Mouse (Mus musculus) heart, embryonic 13.5 days (tissue): ENCODE data around the gene Aebp2. TPM values are rescaled to one million over a fixed set of nuclear protein-coding genes. Genes with fewer than 3 reads are reported as not detected.
"Not testable (repeated sequence)": the region's sequence is repeated elsewhere in the genome, so short reads cannot be mapped to it uniquely, and the experiment has no call there.

Source experiments
- ATAC-seq: fragments of 200-750 bp; cut with Nextera tagmentation; 2 replicates; pipeline ENCODE4 v1.8.0; 2017; ENCODE audit warnings: moderate TSS enrichment; ENCODE audit not compliant: insufficient number of reproducible peaks, low FRiP score, low TSS enrichment; ENCODE audit errors: extremely low read depth
- H3K27ac ChIP-seq: fragments of 300-500 bp; sonication (generic); replicated peaks from 2 replicates; pipeline ENCODE4 v1.5.1; 2015; ENCODE audit warnings: moderate library complexity, mild to moderate bottlenecking, inconsistent platforms
- H3K27me3 ChIP-seq: fragments of 300-500 bp; sonication (generic); replicated peaks from 2 replicates; pipeline ENCODE4 v1.6.1; 2015; ENCODE audit warnings: mild to moderate bottlenecking, inconsistent platforms
- H3K36me3 ChIP-seq: fragments of 300-500 bp; sonication (generic); 2 replicates; pipeline ENCODE4 v1.6.1; 2015; ENCODE audit warnings: mild to moderate bottlenecking, inconsistent platforms
- H3K4me1 ChIP-seq: fragments of 300-500 bp; sonication (generic); 2 replicates; pipeline ENCODE4 v1.6.1; 2015; ENCODE audit warnings: inconsistent platforms
- H3K4me2 ChIP-seq: fragments of 300-500 bp; sonication (generic); 2 replicates; pipeline ENCODE4 v1.6.1; 2015; ENCODE audit warnings: inconsistent platforms, mild to moderate bottlenecking, moderate library complexity
- H3K4me3 ChIP-seq: fragments of 300-500 bp; sonication (generic); 2 replicates; pipeline ENCODE4 v1.5.1; 2015; ENCODE audit warnings: moderate library complexity, mild to moderate bottlenecking, inconsistent platforms
- H3K9ac ChIP-seq: fragments of 300-500 bp; sonication (generic); 2 replicates; pipeline ENCODE4 v1.6.1; 2015; ENCODE audit warnings: inconsistent platforms, mild to moderate bottlenecking, moderate library complexity
- H3K9me3 ChIP-seq: fragments of 300-500 bp; sonication (generic); 2 replicates; pipeline ENCODE4 v1.6.1; 2016; ENCODE audit warnings: inconsistent platforms
- WGBS: fragments of 180-500 bp; shearing (Covaris S2); methylation state at CpG from one replicate; pipeline ENCODE4 v1.1.7; 2015; ENCODE audit warnings: mixed read lengths; 5-methylcytosine and 5-hydroxymethylcytosine counted together
- polyA plus RNA-seq: library from polyadenylated mRNA; unstranded; fragments of >200 nt; fragmentation: Nextera tagmentation; extraction: Ambion mirVana; gene quantifications from 2 replicates; pipeline ENCODE4 v1.2.1, GENCODE M21; 2015

Gene Aebp2
- polyA plus RNA-seq, 1 experiment from 2014 or later = 7.2 TPM

DNA sequence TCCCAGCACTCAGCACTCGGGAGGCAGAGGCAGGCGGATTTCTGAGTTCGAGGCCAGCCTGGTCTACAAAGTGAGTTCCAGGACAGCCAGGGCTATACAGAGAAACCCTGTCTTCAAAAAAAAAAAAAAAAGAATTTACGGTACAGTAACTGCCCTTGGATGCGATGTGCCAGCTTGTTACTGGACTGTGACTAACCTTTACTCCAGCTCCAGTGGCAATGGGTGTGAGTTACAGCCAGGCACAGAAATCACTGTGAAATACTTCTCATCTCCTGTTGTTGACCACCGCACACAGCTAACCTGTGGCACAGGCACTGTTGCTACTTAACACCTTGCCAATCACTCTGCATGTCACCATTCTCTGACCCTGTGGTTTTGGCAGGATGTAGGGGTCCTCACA is 26.9 kb upstream of the Aebp2 start:
- H3K4me3 ChIP-seq, H3K4me1 ChIP-seq, ATAC-seq, H3K9me3 ChIP-seq, H3K4me2 ChIP-seq, H3K9ac ChIP-seq, H3K27ac ChIP-seq, H3K27me3 ChIP-seq: not testable (repeated sequence)
- H3K36me3 ChIP-seq = peaks cover 69% of the 10 kb centered on the region
- WGBS = 87% methylated on average over 6 of the region's 6 CpGs

DNA sequence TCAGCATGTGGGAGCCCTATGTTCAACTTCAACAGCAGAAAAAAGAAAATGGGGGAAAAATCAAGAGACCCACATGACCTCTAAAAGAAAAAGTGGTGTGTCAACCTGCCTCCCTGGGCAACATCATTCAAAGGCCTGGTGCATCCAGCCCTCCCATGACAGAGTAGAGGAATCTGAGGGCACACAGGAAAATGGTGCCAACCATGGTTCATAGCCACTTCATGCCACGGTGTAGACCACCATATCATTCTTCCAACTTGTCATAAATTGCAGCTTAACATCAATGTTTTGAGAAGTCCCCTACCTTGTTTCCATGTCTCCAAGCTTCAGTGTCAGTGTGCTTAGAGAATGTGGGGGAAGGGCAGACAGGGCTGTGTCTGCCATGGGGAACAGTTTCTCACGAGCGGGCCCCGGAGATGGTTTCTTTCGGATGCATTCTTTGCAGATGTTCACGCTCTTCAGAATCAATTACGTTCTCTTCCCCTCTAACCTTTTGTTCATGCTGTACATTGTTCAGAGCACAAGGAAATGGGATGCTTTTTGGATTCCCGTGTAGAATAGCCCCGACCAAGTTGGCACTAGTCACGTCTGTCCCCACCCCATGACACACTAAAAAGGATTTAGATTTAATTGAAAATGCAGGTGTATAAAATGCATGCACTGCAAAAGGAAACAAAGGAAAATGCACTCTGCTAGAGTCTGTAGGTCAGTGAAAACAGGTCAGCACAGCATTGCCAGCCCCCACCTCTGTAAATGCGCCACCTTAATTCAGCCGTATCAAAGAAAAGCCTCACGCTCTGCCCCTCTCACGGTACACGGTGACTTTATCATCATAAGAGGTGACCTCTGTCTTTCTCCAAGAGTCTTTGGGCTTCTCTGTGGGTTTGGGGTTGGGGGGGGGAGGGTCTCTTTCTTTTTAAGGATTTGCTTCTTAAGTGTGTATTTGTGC is 24.8 kb upstream of the Aebp2 start:
- ATAC-seq = no peak

DNA sequence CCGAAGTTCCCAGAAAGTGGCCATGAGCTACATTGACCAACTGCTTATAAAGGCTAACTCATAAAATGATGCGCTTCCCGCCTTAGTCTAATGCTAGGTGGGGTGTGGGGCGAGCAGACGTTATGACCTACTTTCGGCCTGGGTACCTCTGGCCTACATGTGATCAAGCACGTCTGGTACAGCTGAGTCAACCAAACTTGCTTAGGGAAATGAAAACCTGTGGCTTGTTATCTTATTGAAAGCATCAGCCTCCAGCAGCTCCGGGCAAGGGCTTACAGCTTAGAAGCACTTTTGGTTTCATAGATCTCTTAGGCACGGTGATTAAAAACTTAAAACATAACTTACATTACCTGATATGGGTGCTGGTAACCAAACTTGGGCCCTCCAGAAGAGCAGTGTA is 23.9 kb upstream of the Aebp2 start:
- Histone ChIP-seq H3K9ac (no peak overlapping the region), H3K4me2 (no peak overlapping the region), H3K4me1 (no peaks in the 10 kb centered on the region; the same call in 1 of the 2 replicates), H3K27ac (no peak overlapping the region), H3K36me3 (peaks cover 41% of the 10 kb centered on the region), H3K27me3 (no peaks in the 10 kb centered on the region), H3K4me3 (no peak overlapping the region), H3K9me3 (no peaks in the 10 kb centered on the region)
- WGBS = 88% methylated on average over 9 of the region's 9 CpGs
- no peak for ATAC-seq

More for the DNA sequence above, 24.8 kb upstream of the Aebp2 start:
- WGBS = 85% methylated on average over 15 of the region's 15 CpGs
- Histone ChIP-seq H3K36me3 (peaks cover 50% of the 10 kb centered on the region), H3K9ac (no peak overlapping the region), H3K4me3 (no peak overlapping the region), H3K27ac (no peak overlapping the region), H3K27me3 (no peaks in the 10 kb centered on the region), H3K4me1 (no peaks in the 10 kb centered on the region), H3K4me2 (no peak overlapping the region), H3K9me3 (no peaks in the 10 kb centered on the region)

DNA sequence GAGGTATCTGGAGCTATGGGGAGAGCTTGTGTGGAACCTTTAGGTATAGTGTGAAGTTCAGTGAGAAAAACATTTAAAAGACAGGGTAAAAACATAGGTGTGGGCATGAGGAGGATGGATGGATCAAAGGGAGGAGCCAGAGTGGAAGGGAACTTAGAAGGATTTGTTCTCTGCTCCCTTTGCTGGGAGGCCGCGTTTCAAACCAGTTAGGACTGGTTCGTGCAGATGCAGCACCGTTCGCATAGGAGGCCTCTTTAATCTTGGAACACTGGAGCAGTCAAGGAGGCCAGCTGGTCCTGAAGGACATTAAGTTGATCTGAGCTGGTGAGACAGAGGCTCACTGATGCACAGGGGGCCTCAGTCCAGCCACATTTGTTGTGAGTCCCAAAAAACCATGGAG is 23.1 kb upstream of the Aebp2 start:
- Histone ChIP-seq H3K4me1 (no peaks in the 10 kb centered on the region; the same call in 1 of the 2 replicates), H3K9me3 (no peaks in the 10 kb centered on the region), H3K4me3 (no peak overlapping the region), H3K9ac (no peak overlapping the region), H3K27ac (no peak overlapping the region), H3K4me2 (no peak overlapping the region), H3K27me3 (no peaks in the 10 kb centered on the region), H3K36me3 (peaks cover 33% of the 10 kb centered on the region)
- 79% methylated on average over 5 of the region's 5 CpGs for WGBS
- no peak for ATAC-seq

DNA sequence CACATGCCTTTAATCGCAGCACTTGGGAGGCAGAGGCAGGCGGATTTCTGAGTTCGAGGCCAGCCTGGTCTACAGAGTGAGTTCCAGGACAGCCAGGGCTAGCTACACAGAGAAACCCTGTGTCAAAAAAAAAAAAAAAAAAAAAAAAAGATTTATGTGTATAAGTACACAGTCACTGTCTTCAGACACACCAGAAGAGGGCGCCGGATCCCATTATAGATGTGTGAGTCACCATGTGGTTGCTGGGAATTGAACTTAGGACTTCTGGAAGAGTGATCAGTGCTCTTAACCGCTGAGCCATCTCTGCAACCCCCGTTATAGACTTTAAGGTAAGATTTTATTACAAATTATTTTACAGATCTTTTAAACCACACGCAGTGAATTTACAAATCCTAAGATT is 21.8 kb upstream of the Aebp2 start:
- H3K9me3 ChIP-seq, H3K4me1 ChIP-seq, H3K27ac ChIP-seq, H3K4me3 ChIP-seq, H3K4me2 ChIP-seq, H3K9ac ChIP-seq, ATAC-seq, H3K27me3 ChIP-seq: not testable (repeated sequence)
- peaks cover 22% of the 10 kb centered on the region for H3K36me3 ChIP-seq
- 83% methylated on average over 8 of the region's 8 CpGs for WGBS

DNA sequence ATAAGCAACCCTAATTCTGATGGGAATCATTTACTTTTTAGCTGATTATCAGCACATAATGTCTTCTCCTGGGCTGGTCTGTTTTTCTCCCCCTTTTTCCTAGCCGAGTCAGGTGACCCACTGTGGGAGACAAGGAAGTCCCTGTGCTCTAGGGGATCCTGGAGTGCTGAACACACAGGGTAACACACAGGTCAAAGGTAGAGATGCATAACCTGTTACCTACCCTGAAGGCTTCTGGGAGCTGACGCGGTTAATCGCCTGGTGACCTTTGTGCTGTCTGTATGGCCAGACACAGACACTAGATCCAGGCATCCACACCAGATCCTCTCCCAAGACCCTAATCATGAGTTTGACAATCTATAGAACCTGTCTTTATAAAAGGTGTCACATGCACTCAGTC is 21.3 kb upstream of the Aebp2 start:
- peaks cover 17% of the 10 kb centered on the region for H3K36me3 ChIP-seq
- no peak overlapping the region for H3K4me3 ChIP-seq
- WGBS = 82% methylated on average over 4 of the region's 4 CpGs
- H3K9me3 ChIP-seq = no peaks in the 10 kb centered on the region
- H3K4me2 ChIP-seq = no peak overlapping the region
- no peaks in the 10 kb centered on the region; the same call in 1 of the 2 replicates for H3K4me1 ChIP-seq
- H3K27me3 ChIP-seq = no peaks in the 10 kb centered on the region
- no peak overlapping the region for H3K27ac ChIP-seq
- no peak overlapping the region for H3K9ac ChIP-seq
- no peak for ATAC-seq

DNA sequence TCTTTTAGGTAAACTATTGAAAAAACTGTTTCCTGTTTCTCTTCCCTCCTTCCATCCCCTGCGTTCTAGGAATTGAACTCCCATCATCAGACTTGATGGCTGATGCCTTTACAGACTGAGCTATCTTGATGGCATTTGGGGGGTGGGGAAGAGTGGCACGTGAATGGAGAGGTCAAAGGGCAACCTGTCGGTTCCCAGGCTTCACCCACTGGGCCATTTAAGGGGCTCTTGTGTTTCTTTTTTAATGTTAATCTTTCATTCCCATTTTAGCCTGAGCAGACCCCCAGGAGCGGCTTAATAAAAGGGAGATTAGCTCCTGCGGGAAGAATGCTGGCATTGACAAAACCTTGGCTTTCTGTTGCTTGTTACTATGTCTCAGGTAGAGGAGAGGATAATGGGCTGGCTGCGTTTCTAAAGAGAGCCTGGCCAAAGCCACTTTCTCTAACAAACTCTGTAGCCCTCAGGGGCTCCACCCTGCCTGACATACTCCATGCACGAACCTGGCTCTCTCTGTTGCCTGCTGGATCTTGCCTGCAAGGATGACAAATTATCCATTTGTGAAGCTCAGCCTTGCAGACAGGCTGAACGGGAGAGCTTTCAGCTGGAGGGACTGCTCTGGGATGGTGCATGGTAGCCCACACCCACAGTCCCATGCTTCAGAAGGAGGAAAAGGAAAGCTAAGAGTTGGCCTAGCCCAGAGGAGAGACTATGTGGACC is 19.1 kb upstream of the Aebp2 start:
- Histone ChIP-seq H3K4me3 (no peak overlapping the region), H3K4me1 (no peaks in the 10 kb centered on the region; the same call in 1 of the 2 replicates), H3K36me3 (no peaks in the 10 kb centered on the region), H3K27me3 (no peaks in the 10 kb centered on the region), H3K9me3 (no peaks in the 10 kb centered on the region), H3K9ac (no peak overlapping the region), H3K4me2 (no peak overlapping the region), H3K27ac (no peak overlapping the region)
- no peak for ATAC-seq
- 31% methylated on average over 8 of the region's 8 CpGs for whole genome bisulfite sequencing

DNA sequence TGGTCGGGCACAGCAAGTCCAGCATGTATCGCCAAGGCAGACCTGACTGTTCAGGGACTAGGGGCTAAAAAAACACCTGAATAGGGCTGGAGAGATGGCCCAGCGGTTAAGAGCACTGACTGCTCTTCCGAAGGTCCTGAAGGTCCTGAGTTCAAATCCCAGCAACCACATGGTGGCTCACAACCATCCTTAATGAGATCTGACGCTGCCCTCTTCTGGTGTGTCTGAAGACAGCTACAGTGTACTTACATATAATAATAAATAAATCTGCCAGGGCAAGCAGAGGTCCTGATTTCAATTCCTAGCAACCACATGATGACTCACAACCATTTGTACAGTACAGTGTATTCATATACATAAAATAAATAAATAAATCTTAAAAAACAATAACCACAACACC is 17.3 kb upstream of the Aebp2 start:
- H3K4me3 ChIP-seq, H3K27me3 ChIP-seq, H3K9ac ChIP-seq, H3K9me3 ChIP-seq, H3K4me2 ChIP-seq, ATAC-seq, H3K36me3 ChIP-seq, H3K4me1 ChIP-seq, H3K27ac ChIP-seq: not testable (repeated sequence)
- 88% methylated on average over 5 of the region's 5 CpGs for WGBS

DNA sequence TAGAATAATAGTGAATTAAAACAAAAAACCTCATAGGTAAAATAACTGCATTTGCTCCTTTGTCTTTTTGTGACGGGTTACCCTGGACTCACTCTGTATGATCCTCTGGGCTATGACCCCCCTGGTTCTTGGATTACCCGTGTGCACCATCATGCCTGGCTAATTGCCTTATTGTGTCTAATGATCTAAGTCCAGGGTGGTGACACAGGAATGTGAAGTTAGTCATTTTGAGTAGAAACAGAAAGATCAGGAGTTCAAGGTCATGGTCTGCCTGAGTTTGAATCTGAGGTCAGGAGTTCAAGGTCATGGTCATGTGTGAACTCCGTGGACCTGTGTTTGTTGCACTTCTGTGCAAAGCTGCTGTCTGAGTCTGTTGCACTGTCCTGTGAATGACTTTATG is 16.7 kb upstream of the Aebp2 start:
- H3K36me3 ChIP-seq = no peaks in the 10 kb centered on the region
- H3K4me1 ChIP-seq = no peaks in the 10 kb centered on the region; the same call in 1 of the 2 replicates
- no peaks in the 10 kb centered on the region for H3K9me3 ChIP-seq
- H3K27ac ChIP-seq = no peak overlapping the region
- ATAC-seq = no peak
- 62% methylated on average over 3 of the region's 3 CpGs for WGBS
- no peak overlapping the region for H3K4me3 ChIP-seq
- no peak overlapping the region for H3K4me2 ChIP-seq
- no peaks in the 10 kb centered on the region for H3K27me3 ChIP-seq
- no peak overlapping the region for H3K9ac ChIP-seq

DNA sequence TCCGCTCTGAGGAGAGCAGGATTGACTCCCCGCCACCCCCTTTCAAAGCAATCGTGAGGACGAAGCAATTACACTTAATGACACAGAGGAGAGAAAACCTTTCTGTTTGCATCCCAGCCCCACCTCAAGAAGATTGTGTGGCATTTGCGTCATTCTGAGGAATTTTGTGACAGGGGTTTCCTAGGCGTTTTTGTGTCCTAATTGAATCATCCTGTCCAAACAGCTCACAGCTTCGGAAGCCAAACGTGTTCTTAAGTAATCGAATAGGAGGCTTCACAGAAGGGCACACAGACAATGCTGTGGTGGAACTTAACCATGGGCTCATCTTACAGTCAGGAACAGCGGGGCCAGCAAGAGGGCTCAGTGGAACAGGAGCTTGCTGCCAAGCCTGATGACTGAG is 15.9 kb upstream of the Aebp2 start:
- Histone ChIP-seq H3K27me3 (no peaks in the 10 kb centered on the region), H3K9ac (no peak overlapping the region), H3K4me2 (no peak overlapping the region), H3K4me3 (no peak overlapping the region), H3K36me3 (no peaks in the 10 kb centered on the region), H3K9me3 (no peaks in the 10 kb centered on the region), H3K4me1 (no peaks in the 10 kb centered on the region; the same call in 1 of the 2 replicates), H3K27ac (no peak overlapping the region)
- WGBS = 71% methylated on average over 10 of the region's 10 CpGs
- no peak for ATAC-seq

DNA sequence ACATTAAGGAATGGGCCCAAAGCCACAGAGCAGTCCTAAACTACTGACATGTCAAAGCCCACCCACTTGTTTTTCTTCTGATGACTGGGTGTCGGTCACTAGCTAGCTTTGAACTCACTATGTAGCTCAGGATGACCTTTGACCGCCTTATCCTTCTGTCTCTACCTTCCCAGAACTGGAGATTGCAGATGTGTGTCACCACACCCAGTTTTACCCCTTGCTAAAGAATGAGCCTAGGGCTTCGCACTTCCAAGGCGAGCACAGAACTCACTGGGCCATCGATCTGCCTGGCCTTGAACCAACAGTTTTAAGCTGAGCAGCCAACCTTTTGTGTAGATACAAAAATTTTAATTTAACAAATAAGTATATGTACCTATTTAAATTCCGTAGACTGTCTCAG is 13.8 kb upstream of the Aebp2 start:
- no peak for ATAC-seq

More for the DNA sequence above, 13.8 kb upstream of the Aebp2 start:
- WGBS = 92% methylated on average over 6 of the region's 6 CpGs
- no peaks in the 10 kb centered on the region; the same call in 1 of the 2 replicates for H3K4me1 ChIP-seq
- no peaks in the 10 kb centered on the region for H3K27me3 ChIP-seq
- no peak overlapping the region for H3K9ac ChIP-seq
- H3K27ac ChIP-seq = no peak overlapping the region
- no peak overlapping the region for H3K4me3 ChIP-seq
- H3K36me3 ChIP-seq = no peaks in the 10 kb centered on the region
- no peak overlapping the region for H3K4me2 ChIP-seq
- H3K9me3 ChIP-seq = no peaks in the 10 kb centered on the region
